Mouse (Mus musculus): ENCODE results near the gene Ccdc90b.

The Ccdc90b gene

GRCm38 (mm10) chr7:92560986-92561876 is at the start of gene Ccdc90b:
Gene Ccdc90b, plus strand, starts transcription at chr7:92561149.
- peak; percentile 80 to 83 for DNase-seq

DNA sequence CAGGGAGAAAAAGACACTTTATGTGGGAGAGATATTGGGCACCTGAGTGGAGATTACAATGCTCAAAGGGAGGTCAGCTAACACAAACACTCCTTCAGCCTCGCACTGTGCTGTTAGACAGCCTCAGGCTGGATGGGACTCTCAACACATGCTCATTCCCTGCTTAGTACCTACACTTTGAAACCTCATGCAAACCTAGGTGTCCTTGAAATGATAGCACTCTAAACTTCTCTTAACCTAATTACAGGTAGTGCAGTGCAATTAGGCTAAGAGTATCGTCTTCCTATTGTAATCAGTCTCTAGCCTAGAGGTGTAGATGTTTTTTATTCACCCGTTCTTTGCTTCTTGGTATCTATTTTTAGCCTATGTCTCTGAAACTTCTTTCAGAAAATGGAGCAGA is 40.6 kb upstream of the Ccdc90b start:
- no peak for DNase-seq

DNA sequence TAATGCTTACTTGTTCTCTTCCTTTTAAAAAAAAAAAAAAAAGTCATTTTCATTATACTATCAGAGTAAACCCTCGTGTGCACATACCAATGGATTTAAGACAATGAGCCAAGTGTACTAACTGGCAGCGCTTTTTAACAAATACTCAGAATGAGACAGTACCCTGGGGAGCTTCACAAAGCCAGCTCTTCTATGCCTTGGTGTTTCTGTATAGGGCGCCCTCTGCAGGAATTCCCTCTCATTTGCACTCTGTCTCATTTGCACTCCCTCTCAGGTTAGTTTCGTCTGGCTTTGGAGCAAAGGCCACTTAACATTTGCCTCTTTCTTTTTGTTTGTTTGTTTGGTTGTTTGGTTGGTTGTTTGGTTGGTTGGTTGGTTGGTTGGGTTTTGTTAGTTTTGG is 40.1 kb upstream of the Ccdc90b start:
- peak; percentile 41 to 46 for DNase-seq

DNA sequence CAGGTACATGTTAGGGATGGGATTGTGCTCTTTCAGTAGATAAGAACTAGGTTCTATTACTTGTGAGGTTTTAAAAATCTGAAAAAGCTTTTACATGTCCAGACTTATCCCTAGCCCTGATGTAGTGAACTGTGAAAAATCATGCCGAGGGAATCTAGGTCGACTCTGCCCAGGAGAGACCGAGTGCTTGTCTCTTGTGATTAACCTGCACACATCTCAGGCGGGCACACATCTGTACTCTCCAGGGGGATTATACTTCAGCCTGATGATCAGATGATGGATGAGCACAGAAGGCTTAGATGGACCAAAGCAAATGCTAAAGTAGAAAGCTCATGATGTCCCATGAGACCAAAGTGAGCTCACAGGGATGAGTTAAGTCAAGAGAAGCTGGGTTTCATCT is 31.7 kb upstream of the Ccdc90b start:
- DNase-seq, result no peak

GRCm38 (mm10) chr7:92532351-92533036 is 28.5 kb upstream of the Ccdc90b start:
- no peak for DNase-seq

DNA sequence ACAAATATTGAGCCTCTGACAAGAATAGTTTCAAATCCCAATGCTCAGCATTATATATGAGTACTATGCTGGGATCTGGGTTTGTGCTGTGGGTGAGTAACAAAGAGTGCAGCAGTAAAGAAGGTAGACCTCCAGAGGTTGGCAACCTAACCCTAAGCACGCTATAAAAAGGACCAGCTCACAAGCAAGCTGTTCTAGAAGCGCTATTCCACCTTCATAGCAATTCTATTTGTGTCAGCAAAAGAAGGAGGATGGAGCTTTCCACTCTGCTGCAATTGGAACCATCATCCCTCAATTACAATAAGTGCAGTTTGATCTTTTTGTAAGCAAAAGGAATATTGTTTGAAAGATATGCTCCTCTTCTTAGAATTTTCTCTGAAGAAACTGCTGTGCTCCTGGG is 14.2 kb upstream of the Ccdc90b start:
- DNase-seq, result no peak

- DNase-seq, result no peak
These were observed 10.5 kb upstream of the Ccdc90b start for GRCm38 (mm10) chr7:92550248-92550989.

GRCm38 (mm10) chr7:92550990-92551392 is 10.0 kb upstream of the Ccdc90b start:
- DNase-seq, result peak; percentile 44 to 48

DNA sequence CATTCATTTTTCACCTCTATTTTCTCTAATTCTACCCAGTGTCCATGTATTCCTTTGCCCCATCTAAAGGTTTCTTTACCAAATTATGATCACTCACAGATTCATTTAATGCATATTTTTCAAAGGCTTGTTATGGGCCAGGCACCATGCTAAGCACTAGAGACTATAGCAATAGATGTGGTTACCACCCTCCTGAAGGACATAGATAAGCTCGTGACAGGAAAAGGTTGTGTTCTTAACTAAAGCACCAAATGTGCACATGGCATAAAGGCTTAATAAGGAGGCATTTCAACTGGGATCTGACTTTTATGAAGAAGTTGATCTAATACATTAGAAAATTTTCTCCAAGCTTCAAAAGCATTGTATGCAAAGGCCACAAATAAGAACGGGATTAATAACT is 2.2 kb upstream of the Ccdc90b start:
- DNase-seq, result no peak

- DNase-seq, result no peak
These were observed 5.8 kb downstream of the Ccdc90b start for GRCm38 (mm10) chr7:92566775-92567174.

DNA sequence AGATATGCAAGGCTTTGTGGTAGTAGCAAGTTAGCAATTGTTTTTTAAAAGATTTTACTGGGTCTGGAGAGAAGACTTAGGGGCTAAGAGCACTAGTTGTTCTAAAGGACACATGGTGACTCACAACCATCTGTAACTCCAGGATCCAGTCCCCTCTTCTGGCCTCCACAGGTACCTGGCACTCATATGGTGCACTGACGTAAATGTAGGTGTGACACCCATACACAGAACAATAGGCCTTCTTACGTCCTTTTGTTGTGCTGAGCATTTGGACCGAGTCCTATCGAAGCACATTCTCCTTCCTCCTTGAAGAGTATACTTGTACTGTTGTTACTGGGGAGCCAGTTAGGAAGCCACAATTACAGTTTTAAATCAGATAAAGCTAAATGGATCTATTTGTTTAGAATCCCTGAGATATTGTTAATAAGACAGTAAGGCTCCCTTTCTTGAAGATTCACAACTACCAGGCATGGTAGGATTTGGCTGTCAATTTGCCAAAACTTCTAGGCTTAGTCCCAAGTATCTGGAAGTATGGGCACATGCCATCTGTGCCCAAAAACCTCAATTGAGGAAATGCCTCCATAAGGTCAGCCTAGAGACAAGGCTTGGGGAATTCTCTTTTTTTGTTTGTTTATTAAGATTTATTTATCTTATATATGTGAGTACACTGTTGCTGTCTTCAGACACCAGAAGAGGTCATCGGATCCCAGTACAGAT is 19.7 kb downstream of the Ccdc90b start:
- DNase-seq, result no peak

DNA sequence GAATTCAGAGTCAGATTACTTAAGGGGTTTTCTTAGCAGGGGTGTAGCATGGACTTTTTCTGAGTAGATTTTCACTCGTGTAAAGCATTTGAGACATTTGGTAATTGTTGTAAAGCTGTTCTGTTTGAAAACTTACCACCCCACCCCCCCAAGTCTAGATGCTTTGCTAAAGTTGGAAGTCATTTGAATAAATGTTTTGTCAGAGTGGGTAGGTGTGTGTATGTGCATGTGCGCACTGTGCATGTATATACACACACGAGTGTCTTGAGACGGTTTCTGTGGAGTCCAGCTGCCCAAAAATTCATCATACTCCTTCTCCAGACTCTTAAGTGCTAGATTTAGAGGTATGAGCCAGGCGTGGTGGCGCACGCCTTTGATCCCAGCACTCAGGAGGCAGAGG is 22.6 kb downstream of the Ccdc90b start:
- DNase-seq, result no peak

DNA sequence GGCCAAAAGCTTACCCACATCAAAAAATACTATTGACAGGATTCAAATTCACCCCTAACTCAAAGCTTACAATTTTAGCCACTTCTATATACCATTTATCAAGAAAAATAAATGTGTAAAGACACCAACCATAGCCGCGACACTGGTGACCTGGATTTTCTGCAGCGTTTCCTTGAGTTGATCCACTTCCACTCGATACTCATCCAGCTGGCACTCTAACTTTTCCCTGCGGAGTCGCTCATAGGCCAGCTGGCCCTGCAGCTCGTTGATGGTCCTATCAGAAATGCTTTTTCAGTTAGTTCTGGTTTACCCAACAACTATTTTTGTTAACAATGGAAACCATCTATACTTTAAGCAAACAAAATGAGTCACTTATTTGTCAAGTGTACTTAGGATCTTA is 29.0 kb downstream of the Ccdc90b start:
- DNase-seq, result no peak

DNA sequence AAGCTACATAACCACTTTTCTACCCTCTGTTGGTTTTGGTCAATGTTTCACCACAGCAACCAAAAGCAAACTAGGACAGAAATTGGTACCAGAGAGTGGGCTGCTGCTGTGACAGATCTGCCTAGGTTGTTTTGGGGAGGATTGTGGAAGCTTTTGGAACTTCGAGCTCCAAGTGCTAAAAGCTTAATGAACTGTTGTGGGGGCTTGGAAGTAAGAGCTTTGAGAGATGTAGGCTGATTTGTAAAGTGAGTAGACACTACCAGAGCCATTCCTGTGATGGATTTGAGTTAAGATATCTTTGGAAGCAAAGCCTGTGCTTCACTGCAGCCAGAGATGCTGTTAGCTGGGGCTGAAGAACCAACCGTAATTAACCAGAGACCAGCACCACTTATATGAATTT is 29.9 kb downstream of the Ccdc90b start:
- no peak for DNase-seq

- DNase-seq, result no peak
These were observed 44.0 kb downstream of the Ccdc90b start for GRCm38 (mm10) chr7:92604961-92605360.

DNA sequence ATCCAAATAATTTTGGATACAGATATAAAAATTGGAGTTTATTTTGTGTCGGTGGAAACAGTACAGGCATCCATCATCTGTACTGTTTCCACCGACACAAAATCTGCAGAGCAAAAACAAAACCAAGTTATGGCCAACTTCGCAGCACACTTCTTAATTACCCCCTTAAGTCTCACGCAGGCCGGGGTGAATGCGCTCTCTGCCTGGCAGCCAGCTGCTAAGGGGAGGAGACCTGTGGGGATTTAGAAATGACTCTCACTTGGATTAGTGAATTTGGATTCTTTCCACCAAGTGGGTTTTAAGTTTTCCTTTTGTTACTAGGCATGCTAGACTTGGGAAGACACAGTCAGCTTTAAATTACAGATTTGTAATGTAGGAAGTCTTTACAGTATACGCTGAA is 49.9 kb downstream of the Ccdc90b start:
- no peak for DNase-seq

DNA sequence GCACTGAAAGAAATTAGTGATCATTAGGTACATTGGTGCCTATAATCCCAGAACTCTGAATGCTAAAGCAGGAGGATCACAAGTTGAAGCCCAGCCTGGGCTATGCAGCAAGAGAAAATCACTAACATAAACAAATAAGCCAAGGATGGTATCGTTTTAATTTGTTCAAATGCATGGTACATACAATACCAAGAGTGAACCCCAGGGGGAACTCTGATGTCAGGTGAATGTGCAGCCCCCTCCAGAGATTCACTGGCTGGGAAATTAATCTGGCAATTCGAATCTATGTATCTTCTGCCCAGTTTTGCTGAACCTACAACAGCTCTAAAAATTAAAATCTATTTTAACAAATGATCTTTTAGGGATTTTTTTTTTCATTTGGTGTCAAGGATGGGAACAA is 63.5 kb downstream of the Ccdc90b start:
- peak; percentile 22 to 34 for DNase-seq

GRCm38 (mm10) chr7:92630167-92630566 is 69.2 kb downstream of the Ccdc90b start:
- DNase-seq, result peak; percentile 31 to 40
